Mouse (Mus musculus): ENCODE data around the gene Adrm1. TPM values are rescaled to one million over a fixed set of nuclear protein-coding genes. Genes with fewer than 3 reads are reported as not detected.
"Not testable (repeated sequence)": the region's sequence is repeated elsewhere in the genome, so short reads cannot be mapped to it uniquely, and the experiment has no call there.

The Adrm1 gene
- total RNA-seq (2021) = 100 to 1,000 TPM; 114 to 119 TPM
- long read RNA-seq, experiment 1, transcript Adrm1-201 (10 exons, 1,535 nt) = major isoform, 218 of 237 reads
- long read RNA-seq, experiment 1, partial matches to known transcripts = 10 of 237 reads
- long read RNA-seq, experiment 1, other reads (novel, unspliced or antisense) = 9 of 237 reads
- long read RNA-seq, experiment 2, full-length matches to known transcripts = 208 of 235 reads
- long read RNA-seq, experiment 2, partial matches to known transcripts = 13 of 235 reads
- long read RNA-seq, experiment 2, other reads (novel, unspliced or antisense) = 14 of 235 reads

DNA sequence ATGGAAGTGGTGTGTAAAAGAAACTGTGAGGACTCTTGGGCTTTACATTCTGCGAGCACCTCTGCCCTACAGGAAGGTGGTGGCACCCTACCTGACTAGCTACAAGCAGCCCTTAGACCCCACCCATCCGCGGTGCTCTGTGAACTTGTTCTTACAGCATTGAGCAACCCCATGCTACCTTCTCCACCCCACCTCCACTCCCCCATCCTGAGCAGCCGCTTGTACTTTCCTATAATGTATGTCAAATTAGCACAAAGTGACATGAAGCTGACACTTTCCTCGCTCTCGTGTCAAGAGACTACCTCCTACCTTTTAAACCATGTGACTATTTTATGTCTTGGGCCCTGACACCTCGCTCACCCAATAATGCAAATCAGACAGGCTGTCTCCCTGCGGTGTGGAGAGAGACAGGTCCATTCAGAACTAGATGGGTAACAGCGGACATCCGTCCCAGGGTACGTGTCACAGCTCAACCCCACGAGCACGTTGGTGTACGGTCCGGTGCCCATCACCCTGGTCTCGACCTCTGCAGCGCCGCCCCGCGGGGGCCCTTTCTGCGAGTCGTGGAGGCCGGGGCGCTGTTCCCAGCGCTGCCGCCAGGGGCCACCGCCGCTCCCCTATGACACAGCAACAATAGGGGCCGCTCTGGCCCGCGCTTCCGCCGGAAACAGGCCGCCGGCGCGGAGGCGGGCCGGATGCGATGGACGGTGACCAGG lies at the start of gene Adrm1:
Gene Adrm1, plus strand, starts transcription at position 680 of the 716 bp plus-strand sequence.
- DNase-seq (ENCODE audit: low spot score) = peak; percentile 96

- DNase-seq (ENCODE audit: low spot score) = no peak
Observed at GRCm38 (mm10) chr2:180124192-180124591, 47.1 kb upstream of the Adrm1 start.

DNA sequence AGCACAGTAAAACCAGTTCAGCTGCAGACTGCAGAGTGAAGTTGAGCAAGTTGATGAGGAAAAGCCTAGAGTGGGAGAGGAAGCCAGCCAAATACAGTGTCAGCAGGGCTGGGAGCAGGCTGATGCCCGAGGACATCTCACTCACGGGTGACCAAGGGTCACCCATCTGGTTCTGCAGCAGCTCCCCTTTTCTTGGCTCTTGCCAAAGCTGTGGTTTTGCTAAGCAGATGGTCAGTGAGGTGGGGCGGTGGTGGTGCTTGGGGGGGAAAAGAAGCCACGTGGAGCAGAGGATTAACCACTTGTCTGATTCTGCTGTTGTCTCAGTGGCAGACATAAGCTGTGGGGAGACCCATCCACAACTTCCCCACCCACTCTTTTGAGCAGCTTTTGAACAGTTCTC lies 45.1 kb upstream of the Adrm1 start:
- peak; percentile 58 for DNase-seq (ENCODE audit: low spot score)

- DNase-seq (ENCODE audit: low spot score) = no peak
Observed at GRCm38 (mm10) chr2:180127675-180128074, 43.6 kb upstream of the Adrm1 start.

DNA sequence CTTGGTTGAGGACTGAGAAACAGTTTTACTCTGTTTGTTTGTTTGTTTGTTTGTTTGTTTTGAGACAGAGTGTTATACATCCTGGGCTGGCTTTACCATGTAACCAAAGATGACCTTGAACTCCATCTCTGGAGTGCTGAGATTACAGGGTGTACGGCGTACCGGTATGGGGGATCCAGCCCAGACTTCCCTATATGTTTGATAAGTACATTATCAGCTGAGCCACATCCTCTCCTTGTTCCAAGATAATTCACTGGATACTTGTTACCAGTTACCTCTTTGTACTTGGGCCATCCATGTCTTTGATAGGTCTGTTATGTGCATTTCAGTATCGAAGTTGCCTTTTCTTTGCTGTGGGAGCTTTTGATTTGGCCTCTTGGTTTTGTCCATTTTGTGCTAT lies 38.1 kb upstream of the Adrm1 start:
- no peak for DNase-seq (ENCODE audit: low spot score)

DNA sequence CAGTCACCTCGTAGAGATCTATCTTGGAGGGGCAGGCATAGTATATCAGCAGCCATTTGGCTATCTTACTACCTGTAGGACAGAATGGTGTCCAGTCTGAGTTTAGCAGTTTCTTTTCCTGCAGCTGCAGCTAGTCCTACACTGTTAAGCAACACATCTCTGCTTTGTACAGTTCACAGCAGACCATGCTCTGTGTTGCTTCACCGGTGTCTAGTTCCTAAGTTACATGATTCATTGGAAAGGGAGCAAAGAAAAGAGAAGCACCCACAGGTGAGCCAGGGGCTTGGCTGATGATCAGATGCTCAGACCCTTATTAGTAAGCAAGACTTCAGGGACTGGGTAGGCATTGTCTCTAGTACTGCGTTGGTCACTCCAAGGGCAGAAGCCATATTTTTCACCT lies 37.4 kb upstream of the Adrm1 start:
- no peak for DNase-seq (ENCODE audit: low spot score)

DNA sequence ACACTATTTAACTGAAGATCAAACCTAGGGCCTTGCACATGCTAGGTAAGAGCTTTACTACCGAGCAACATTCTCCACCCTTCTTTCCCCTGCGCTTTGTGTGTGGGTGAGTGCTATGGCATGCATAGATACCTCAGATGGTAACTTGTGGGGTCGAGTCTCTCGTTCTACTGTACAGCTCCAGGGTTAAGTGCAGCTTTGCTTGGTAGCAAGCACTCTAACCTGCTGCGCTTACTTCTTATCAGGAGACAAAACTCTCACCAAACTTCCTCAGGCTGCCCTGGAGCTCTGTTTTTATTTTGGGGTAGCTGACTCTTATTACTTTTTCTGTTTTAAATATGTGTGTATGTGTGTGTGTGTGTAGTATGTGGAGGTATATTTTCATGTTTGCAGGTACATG lies 35.9 kb upstream of the Adrm1 start:
- no peak for DNase-seq (ENCODE audit: low spot score)

DNA sequence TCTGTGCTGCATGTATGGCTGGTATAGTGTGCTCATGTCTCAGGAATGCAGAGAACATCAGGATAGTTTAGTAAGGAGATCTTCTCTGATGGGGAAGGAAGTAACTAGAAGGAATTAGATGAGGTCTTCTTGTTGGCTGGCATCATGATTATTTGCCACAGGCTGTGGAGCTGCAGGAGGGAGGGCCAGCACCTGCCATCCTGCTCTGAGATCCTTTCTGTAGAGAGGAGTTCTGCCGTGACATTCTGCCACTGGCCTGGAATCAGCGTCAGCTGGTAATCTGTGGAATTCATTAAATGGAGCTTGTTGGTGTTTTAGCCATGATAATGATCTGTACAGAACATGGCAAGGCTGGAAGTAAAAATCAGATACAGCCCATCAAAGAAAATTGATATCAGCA lies 25.2 kb upstream of the Adrm1 start:
- no peak for DNase-seq (ENCODE audit: low spot score)

- DNase-seq (ENCODE audit: low spot score) = no peak
Observed at GRCm38 (mm10) chr2:180147379-180147778, 23.9 kb upstream of the Adrm1 start.

DNA sequence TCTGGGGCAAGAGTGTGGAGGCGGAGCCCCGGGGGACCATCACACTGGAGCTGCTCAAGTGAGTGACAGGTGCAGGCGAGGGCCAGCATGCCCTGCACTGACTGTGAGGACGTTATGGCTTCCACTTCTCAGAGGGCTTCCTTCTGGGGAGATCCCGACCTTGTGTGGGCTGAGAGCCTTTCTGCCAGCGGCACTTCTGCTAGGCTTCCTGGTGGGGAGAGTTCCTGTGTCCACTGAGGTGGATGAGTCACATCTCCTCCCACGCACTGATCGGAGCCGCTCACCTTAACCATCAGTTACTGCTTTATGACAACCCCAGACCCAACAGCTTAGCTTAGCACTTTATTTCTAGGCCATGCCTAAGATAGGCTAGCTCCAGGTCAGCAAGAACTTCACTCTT lies 22.7 kb upstream of the Adrm1 start:
- no peak for DNase-seq (ENCODE audit: low spot score)

DNA sequence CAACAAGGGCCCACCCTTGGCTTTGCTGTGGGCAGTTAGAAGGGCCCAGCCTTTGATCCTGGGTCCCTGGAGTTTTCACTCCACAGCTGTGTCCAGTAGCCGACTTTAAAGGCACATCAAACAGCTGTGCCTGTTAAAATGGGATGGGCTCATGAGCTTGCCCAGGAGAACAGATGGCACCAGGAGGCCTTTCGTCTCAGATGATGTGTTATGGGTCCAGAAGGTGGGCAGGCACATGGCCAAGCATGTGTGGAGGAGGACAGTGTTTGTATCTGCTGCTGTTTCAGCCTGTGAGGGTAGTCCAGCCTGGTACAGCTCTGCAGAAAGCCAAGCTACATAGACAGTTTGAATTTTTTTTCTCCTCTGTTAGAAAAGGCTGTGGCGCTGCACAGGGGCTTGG lies 16.5 kb upstream of the Adrm1 start:
- DNase-seq (ENCODE audit: low spot score) = no peak

- DNase-seq (ENCODE audit: low spot score) = no peak
Observed at GRCm38 (mm10) chr2:180158627-180159026, 12.7 kb upstream of the Adrm1 start.

DNA sequence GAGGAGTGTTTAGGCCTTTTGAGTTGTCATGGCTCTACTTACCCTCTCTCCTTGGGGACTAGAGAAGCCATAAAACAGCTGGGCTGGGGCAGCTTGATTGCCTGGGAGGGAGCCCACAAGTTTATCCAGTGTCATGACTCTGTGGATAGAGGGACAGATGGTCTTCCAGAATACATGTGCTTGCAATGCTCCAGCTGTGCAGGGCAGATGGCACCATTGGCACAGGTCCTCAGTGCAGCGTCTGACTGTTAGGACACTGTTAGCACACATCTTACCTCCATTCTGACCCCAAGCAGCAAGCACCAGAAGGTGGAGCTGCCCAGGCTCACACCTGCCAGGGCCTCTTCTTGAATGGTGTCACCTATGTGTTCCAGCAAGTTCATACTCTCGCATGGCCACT lies 5.4 kb upstream of the Adrm1 start:
- no peak for DNase-seq (ENCODE audit: low spot score)

- DNase-seq (ENCODE audit: low spot score) = no peak
Observed at GRCm38 (mm10) chr2:180166869-180167268, 4.4 kb upstream of the Adrm1 start.

GRCm38 (mm10) chr2:180170151-180170805 lies 1.0 kb upstream of the Adrm1 start:
- DNase-seq (ENCODE audit: low spot score) = no peak

DNA sequence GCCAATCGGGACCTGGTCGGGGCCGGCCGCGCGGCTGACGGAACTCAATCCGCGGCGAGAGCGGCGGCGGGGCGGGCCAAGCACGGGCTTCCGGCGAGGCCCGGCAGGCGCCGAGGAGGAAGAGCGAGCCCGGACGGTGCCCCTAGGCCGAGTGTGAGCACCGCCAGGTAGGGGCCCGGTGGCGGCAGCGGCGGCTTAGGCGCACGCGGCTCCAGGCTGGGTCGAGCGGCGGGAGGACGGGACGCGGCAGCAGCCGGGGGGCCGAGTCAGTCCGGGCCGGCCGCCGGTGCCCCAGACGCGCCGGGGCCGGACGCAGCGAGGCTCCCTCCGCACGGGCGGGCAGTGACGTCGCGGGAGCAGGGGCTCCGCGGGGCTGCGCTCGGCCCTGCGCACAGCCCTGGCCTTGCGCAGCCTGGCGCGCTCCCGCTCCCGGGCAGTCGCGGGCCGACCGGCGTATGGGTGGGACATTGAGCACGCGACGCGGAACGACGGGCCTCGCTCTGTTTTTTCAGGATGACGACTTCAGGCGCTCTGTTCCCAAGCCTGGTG lies 311 bp downstream of the Adrm1 start:
- peak; percentile 23 for DNase-seq (ENCODE audit: low spot score)

GRCm38 (mm10) chr2:180172152-180172551 lies 867 bp downstream of the Adrm1 start:
- no peak for DNase-seq (ENCODE audit: low spot score)

DNA sequence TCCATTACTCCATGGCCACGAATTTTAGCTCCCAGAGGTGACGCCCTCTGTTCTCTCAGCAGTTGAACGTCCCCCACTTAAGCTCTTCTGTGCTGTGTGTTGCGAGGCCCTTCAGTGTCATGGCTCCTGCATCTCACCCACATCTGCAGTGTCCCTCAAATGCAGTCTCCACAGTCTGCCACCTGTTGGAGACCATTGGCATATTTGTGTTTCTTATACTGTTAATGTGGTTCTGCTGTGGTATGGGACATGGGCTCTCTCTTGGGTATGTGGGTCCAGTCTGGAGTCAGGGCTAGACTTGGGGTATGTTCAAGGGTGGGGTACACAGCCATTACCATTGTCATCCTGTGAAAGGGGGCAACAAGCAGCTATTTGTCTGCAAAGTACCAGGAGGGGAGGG lies 1.9 kb downstream of the Adrm1 start:
- no peak for DNase-seq (ENCODE audit: low spot score)

DNA sequence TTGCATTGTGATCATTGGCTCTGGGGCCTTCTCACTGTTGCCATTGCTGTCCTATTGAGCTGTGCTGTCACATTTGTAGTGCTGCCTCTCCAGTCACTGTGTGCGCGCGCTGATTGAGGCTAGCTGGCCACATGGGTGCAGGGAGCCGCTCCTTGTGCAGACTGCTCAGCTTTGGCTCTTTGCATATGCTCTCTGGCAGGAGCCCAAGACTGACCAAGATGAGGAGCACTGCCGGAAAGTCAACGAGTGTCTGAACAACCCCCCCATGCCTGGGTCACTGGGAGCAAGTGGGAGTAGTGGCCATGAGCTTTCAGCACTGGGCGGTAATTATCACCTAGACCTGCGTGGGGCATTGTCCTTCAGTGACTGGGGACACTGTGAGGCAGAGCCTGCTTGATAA lies 2.4 kb downstream of the Adrm1 start:
- not testable (repeated sequence) for DNase-seq (ENCODE audit: low spot score)

DNA sequence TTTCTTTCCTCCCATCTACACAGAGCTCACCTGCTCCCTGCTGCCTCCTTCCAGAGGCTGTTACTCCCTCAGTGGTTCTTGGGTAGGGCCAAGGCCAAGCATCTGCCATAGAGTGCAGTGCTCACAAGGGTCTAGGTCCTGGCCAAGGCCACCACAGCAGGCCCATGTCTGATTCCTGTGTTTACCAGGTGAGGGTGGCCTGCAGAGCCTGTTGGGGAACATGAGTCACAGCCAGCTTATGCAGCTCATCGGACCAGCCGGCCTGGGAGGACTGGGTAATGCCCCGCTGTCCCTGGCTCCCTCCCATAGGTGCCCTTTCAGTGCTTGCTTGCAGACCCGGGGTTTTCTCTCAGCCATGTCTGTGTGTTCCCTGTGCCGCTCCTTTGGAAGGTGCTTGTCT lies 2.8 kb downstream of the Adrm1 start:
- no peak for DNase-seq (ENCODE audit: low spot score)

- no peak for DNase-seq (ENCODE audit: low spot score)
Observed at GRCm38 (mm10) chr2:180175725-180176124, 4.4 kb downstream of the Adrm1 start.

DNA sequence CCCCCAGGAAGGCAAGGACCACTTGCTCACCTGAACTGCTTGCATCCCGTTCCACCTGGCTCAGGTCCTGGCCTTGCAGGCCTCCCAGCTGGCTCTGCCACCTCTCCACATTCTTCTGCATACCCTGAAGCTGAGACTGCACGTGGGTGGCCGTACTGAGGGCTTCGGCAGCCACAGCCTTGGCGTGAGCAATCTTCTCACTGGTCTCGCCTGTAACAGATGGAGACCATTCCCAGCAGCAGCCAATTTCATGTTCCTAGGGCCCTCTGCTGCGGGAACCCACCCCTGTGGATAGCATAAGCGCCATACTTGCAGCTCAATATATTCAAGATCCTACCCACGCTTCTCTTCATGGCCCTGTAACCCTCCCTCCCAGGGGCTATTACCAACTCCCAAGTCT lies 10.3 kb downstream of the Adrm1 start:
- DNase-seq (ENCODE audit: low spot score) = no peak
